Mouse (Mus musculus): ENCODE data around the gene Eif4ebp2.

Eif4ebp2 gene

GRCm38 (mm10) chr10:61379340-61380040 lies 73.0 kb downstream of the Eif4ebp2 start:
- DNase-seq: no peak

- DNase-seq: no peak
Observed at GRCm38 (mm10) chr10:61378698-61379097, 73.8 kb downstream of the Eif4ebp2 start.
